Comparison of ENCODE assay signal across 7 mouse cellular contexts in the genomic region with DNA sequence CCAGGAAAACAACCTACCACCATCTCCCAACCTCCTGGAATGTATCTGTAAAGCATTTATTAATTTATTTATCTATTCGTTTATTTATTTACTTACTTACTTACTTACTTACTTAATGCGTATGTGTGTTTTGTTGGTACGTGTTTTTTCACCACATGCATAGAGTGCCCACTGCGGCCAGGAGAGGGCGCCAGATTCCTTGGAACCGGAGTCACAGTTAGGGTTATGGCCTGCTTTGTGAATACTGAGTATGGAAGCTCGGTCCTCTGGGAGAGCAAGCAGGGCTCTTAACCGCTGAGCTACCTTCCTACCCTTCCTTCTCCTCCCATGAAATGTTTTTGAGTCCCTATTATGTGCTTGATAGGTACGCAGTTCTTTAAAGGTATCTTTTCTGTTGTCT. TPM values are rescaled to one million over a fixed set of nuclear protein-coding genes. Genes with fewer than 3 reads are reported as not detected.
A peak's percentile ranks its signal among the peaks of the same experiment; 100 is the strongest.
DNase-seq lines count a peak whose midpoint lies in the region; ATAC-seq and TF ChIP-seq lines count a peak whose summit lies in the region.

No protein-coding gene starts in this region.

- peaks cover 3% of the 10 kb centered on the region for H3K4me1 ChIP-seq in G1E (ENCODE audit: insufficient read depth, low read depth, low read length)

- H3K36me3 ChIP-seq in C2C12 (ENCODE audit: control insufficient read depth, insufficient read depth) (no peaks in the 10 kb centered on the region), G1E (replicated peaks) (no peaks in the 10 kb centered on the region)

- no peaks in the 10 kb centered on the region for H3K27me3 ChIP-seq in C2C12 (ENCODE audit: control insufficient read depth, insufficient read depth, insufficient read length)
- H3K27me3 ChIP-seq in G1E (ENCODE audit: insufficient read depth, low read length), result peaks cover 3% of the 10 kb centered on the region; the same call in 1 of the 2 replicates

- H3K4me3 ChIP-seq in C2C12 (ENCODE audit: insufficient read depth, poor library complexity, severe bottlenecking) (no peak overlapping the region), G1E (ENCODE audit: low read depth, low read length) (no peak overlapping the region)

- ATAC-seq in G1E (ENCODE audit: extremely low read depth, insufficient number of reproducible peaks, low FRiP score, poor library complexity, severe bottlenecking), result no peak

- no peak for DNase-seq in G1E (ENCODE audit: low spot score)
- DNase-seq in cerebellum, adult 8-10 months, result peak; percentile 44
- peak; percentile 70 for DNase-seq in gastrocnemius, postnatal 10 days
- peak; percentile 75 for DNase-seq in large intestine, adult 2 months (ENCODE audit: low read depth, low spot score)
- peak; percentile 90 for DNase-seq in lung, postnatal 10 days
- peak; percentile 3 for DNase-seq in spleen, adult 12 weeks (ENCODE audit: low spot score)

- no peak overlapping the region for H3ac ChIP-seq in C2C12 (ENCODE audit: control insufficient read depth, insufficient read length, low read depth)

- no peaks in the 10 kb centered on the region for H3K79me2 ChIP-seq in C2C12 (ENCODE audit: control insufficient read depth, insufficient read depth)

- 19% methylated on average over 9 of the region's 9 CpGs for WGBS in large intestine, adult 2 months

- peak; percentile 32 for TF ChIP-seq CTCF in C2C12 (IDR thresholded peaks at IDR 0.05; ENCODE audit: control insufficient read depth, insufficient read depth, insufficient read length)
- peak; percentile 49 for TF ChIP-seq CTCF in G1E (IDR thresholded peaks at IDR 0.05; ENCODE audit: low read depth, low read length)

- no peaks in the 10 kb centered on the region for H3K79me3 ChIP-seq in C2C12 (ENCODE audit: low read depth)

- H3K9me3 ChIP-seq in G1E (replicated peaks), result no peaks in the 10 kb centered on the region

TF ChIP-seq in C2C12, 6 proteins besides CTCF, POLR2A, EP300 and RAD21:
- TF ChIP-seq MYOD1 (IDR thresholded peaks at IDR 0.05; ENCODE audit: control insufficient read depth, insufficient read length, low read depth), result no peak

RNA-seq across cellular contexts. Expression of gene Dnah3, which starts 3.3 kb away (rescaled TPM):
- polyA plus RNA-seq in C2C12 (2012; fragmentation: generic; extraction: Trizol) (not detected), G1E (2012) (not detected in 2 replicates)
- total RNA-seq in G1E (2014; fragmentation: Nextera tagmentation) (not detected in 2 replicates), G1E (2017) (0.12 and 0.22 TPM in 2 replicates)
- total RNA-seq in gastrocnemius, postnatal 10 days (2021), result not detected
- 0.01 TPM in 1 of 2 replicates, not detected in the other for polyA plus RNA-seq in large intestine, adult 2 months (2012; rRNA removed)

RNA-seq across cellular contexts. Expression of gene Tmem159, which starts 3.8 kb away (rescaled TPM):
- polyA plus RNA-seq in C2C12 (2012; fragmentation: generic; extraction: Trizol) (6.0 TPM), G1E (2012) (not detected in 2 replicates)
- total RNA-seq in G1E (2014; fragmentation: Nextera tagmentation) (not detected in 2 replicates), G1E (2017) (not detected in 2 replicates)
- total RNA-seq in gastrocnemius, postnatal 10 days (2021), result 1 to 10 TPM; 8.0 to 8.4 TPM
- 16.3 and 16.7 TPM in 2 replicates for polyA plus RNA-seq in large intestine, adult 2 months (2012; rRNA removed)

RNA-seq across cellular contexts. Expression of gene Zp2, which starts 46.7 kb away (rescaled TPM):
- polyA plus RNA-seq in C2C12 (2012; fragmentation: generic; extraction: Trizol), result not detected
- total RNA-seq in G1E (2014; fragmentation: Nextera tagmentation), result not detected in 2 replicates
- total RNA-seq in G1E (2017), result 0.11 TPM in 1 of 2 replicates, not detected in the other
- not detected in 2 replicates for polyA plus RNA-seq in G1E (2012)
- under 1 TPM; 0.35 to 0.59 TPM for total RNA-seq in gastrocnemius, postnatal 10 days (2021)
- 0.04 and 0.10 TPM in 2 replicates for polyA plus RNA-seq in large intestine, adult 2 months (2012; rRNA removed)
